Mouse (Mus musculus) liver, embryonic 14.5 days (tissue): ENCODE results near the gene Hspb2. TPM values are rescaled to one million over a fixed set of nuclear protein-coding genes. Genes with fewer than 3 reads are reported as not detected.

Experiments
- ATAC-seq: fragments of 200-750 bp; cut with Nextera tagmentation; 2 replicates; pipeline ENCODE4 v1.8.0; 2017; ENCODE audit warnings: moderate number of reproducible peaks, mild to moderate bottlenecking, moderate library complexity; ENCODE audit not compliant: insufficient read depth
- DNase-seq, 3 experiments: peaks; one replicate each; pipeline ENCODE4 v3.0.0-alpha.2; 2012 to 2013; ENCODE audit warnings: low read depth in 3 of 3, low spot score in 3 of 3
- H3K27ac ChIP-seq: fragments of 300-500 bp; sonication (generic); 2 replicates; pipeline ENCODE4 v1.5.1; 2014; ENCODE audit warnings: moderate library complexity, mild to moderate bottlenecking, control low read depth, inconsistent platforms
- H3K27me3 ChIP-seq: fragments of 300-500 bp; sonication (generic); 2 replicates; pipeline ENCODE4 v1.6.1; 2014; ENCODE audit warnings: mild to moderate bottlenecking, low read length, moderate library complexity; ENCODE audit not compliant: control insufficient read depth, insufficient read depth
- H3K36me3 ChIP-seq: fragments of 300-500 bp; sonication (generic); replicated peaks from 2 replicates; pipeline ENCODE4 v1.6.1; 2014; ENCODE audit warnings: low read depth; ENCODE audit not compliant: control insufficient read depth, insufficient read depth
- H3K4me1 ChIP-seq, 2 experiments: fragments of 200-500 bp in 1 of 2; fragments of 300-500 bp in 1 of 2; sonication (generic) in 1 of 2; replicated peaks; 2 replicates each; pipeline ENCODE4 v1.6.1; 2012 to 2014; ENCODE audit warnings: antibody characterized with exemption in 1 of 2, inconsistent platforms in 1 of 2, low read length in 1 of 2; ENCODE audit not compliant: control insufficient read depth in 2 of 2, insufficient read depth in 2 of 2
- H3K4me2 ChIP-seq: fragments of 300-500 bp; sonication (generic); 2 replicates; pipeline ENCODE4 v1.6.1; 2014; ENCODE audit warnings: low read depth, mild to moderate bottlenecking, control low read depth, moderate library complexity
- H3K4me3 ChIP-seq, 2 experiments: fragments of 200-500 bp in 1 of 2; fragments of 300-500 bp in 1 of 2; sonication (generic) in 1 of 2; 2 replicates each; pipeline ENCODE4 v1.5.1; 2012 to 2014; ENCODE audit warnings: low read depth in 2 of 2, low read length in 2 of 2, mild to moderate bottlenecking in 2 of 2, control low read depth in 1 of 2, inconsistent platforms in 1 of 2, moderate library complexity in 1 of 2; ENCODE audit not compliant: insufficient read depth in 1 of 2
- H3K9ac ChIP-seq: fragments of 300-500 bp; sonication (generic); replicated peaks from 2 replicates; pipeline ENCODE4 v1.6.1; 2014; ENCODE audit warnings: mild to moderate bottlenecking, control low read depth, moderate library complexity
- H3K9me3 ChIP-seq: fragments of 300-500 bp; sonication (generic); 2 replicates; pipeline ENCODE4 v1.6.1; 2016; ENCODE audit warnings: low read length, mixed read lengths; ENCODE audit not compliant: control insufficient read depth
- CTCF ChIP-seq: IDR thresholded peaks from 2 replicates; pipeline ENCODE4 v1.5.1; 2016; ENCODE audit warnings: antibody characterized with exemption, low read depth, control low read depth
- EP300 ChIP-seq: IDR thresholded peaks from 2 replicates; pipeline ENCODE4 v1.6.1; 2016; ENCODE audit warnings: antibody characterized with exemption, low read depth
- WGBS: fragments of 180-500 bp; shearing (Covaris S2); extraction: QIAGEN DNeasy Blood & Tissue Kit; methylation state at CpG from one replicate; pipeline ENCODE4 v1.1.7; 2014; ENCODE audit not compliant: insufficient replicate concordance; 5-methylcytosine and 5-hydroxymethylcytosine counted together
- polyA plus RNA-seq, 2 experiments: library from polyadenylated mRNA; depleted of rRNA in 1 of 2; stranded (reverse) in 1 of 2; unstranded in 1 of 2; fragments of >200 nt; fragmentation: Nextera tagmentation in 1 of 2; extraction: Ambion mirVana in 1 of 2; gene quantifications; 2 replicates each; pipeline versions ENCODE4 v1.2.1 to v1.2.3; 2012 to 2014

Hspb2 gene
- polyA plus RNA-seq (2012; rRNA removed) (0.20 and 0.35 TPM in 2 replicates), polyA plus RNA-seq (2014; fragmentation: Nextera tagmentation; extraction: Ambion mirVana) (not detected in 2 replicates)

DNA sequence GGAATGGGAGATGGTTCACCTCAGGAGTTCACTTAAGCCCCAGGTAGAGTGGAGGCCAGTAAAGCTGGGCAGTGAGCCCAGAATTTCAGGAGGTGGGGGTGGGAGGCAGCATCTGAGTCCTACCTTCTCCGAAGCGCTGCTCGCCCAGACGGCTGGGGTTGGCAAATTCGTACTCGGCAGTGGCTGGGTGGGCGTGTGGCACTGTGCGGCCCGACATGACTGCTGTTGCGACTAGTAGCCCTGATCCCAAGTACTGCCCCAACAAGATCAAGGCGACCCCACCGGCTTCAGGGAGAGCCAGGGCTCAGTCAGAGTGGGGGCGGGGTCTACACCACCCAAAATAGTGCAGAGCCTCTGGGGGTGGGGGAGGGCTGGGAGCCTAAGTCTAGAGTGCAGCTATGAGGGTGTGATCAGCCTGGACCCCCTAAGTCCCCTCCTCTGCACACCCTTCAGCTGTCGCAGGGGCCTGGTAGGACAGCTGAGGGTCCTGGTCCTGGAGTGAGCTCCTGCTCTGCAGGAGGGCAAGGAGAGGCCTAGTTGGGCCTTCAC is at the start of gene Hspb2:
Gene Hspb2 (minus strand): TSS at position 301 of the 549 bp plus-strand sequence.
- ATAC-seq (no peak), DNase-seq (no peak)
- no peaks in the 10 kb centered on the region for H3K9me3 ChIP-seq
- H3K27me3 ChIP-seq = no peaks in the 10 kb centered on the region
- no peak within 1 kb of the TSS for H3K4me3 ChIP-seq
- H3K27ac ChIP-seq = no peak within 1 kb of the TSS
- no peak within 1 kb of the TSS for H3K4me2 ChIP-seq
- WGBS = 71% methylated on average over 14 of the region's 14 CpGs
- H3K9ac ChIP-seq = no peak within 1 kb of the TSS
- no peak for TF ChIP-seq CTCF
- H3K4me1 ChIP-seq = no peaks in the 10 kb centered on the region
- H3K36me3 ChIP-seq = no peaks in the 10 kb centered on the region

GRCm38 (mm10) chr9:50800985-50801384 is 48.8 kb upstream of the Hspb2 start:
- H3K4me1 ChIP-seq = peaks cover 33% of the 10 kb centered on the region in 2 experiments
- ATAC-seq (no peak), DNase-seq (peak; percentile 71 to 77 (median 76))
- H3K9me3 ChIP-seq = no peaks in the 10 kb centered on the region
- WGBS = 45% methylated on average over 2 of the region's 2 CpGs
- no peak overlapping the region for H3K9ac ChIP-seq
- TF ChIP-seq CTCF (peak; percentile 94), EP300 (peak; percentile 47)
- peak overlapping the region; percentile 53; the same call in 1 of the 2 replicates for H3K27ac ChIP-seq
- H3K27me3 ChIP-seq = no peaks in the 10 kb centered on the region
- peaks cover 6% of the 10 kb centered on the region for H3K36me3 ChIP-seq
- no peak overlapping the region for H3K4me2 ChIP-seq
- no peak overlapping the region for H3K4me3 ChIP-seq

GRCm38 (mm10) chr9:50798368-50798767 is 46.2 kb upstream of the Hspb2 start:
- Histone ChIP-seq H3K27ac (no peak overlapping the region), H3K27me3 (no peaks in the 10 kb centered on the region), H3K9ac (no peak overlapping the region), H3K4me1 (peaks cover 17 to 18% of the 10 kb centered on the region in 2 experiments), H3K36me3 (no peaks in the 10 kb centered on the region; the same call in none of the 2 replicates), H3K9me3 (no peaks in the 10 kb centered on the region), H3K4me3 (no peak overlapping the region), H3K4me2 (no peak overlapping the region)
- DNase-seq (no peak), ATAC-seq (no peak)
- TF ChIP-seq CTCF = no peak
- no peak for TF ChIP-seq EP300
- 70% methylated on average over 5 of the region's 5 CpGs for WGBS

DNA sequence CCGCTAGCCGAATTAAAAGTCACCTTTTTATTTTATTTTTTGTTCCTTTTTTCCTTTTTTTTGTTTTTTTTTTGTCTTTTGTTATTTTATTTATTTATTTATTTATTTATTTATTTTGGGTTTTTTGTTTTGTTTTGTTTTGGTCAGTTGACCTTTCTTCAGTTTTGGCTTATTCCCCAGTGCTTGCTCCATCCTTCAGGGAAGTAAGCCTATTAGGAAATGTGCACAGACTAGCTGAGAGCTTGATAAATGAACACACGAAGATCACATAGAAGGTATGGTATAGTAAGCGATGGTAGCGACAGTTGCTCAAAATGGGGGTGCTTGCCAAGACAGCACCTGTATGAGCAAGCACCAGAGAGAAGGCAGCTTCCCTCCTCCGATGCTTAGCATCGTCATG is 45.5 kb upstream of the Hspb2 start:
- Histone ChIP-seq H3K4me2 (no peak overlapping the region), H3K27me3 (no peaks in the 10 kb centered on the region), H3K9ac (no peak overlapping the region), H3K9me3 (no peaks in the 10 kb centered on the region), H3K4me3 (no peak overlapping the region), H3K4me1 (peaks cover 11% of the 10 kb centered on the region in 2 experiments), H3K27ac (no peak overlapping the region), H3K36me3 (no peaks in the 10 kb centered on the region; the same call in none of the 2 replicates)
- 85% methylated on average over 7 of the region's 7 CpGs for WGBS
- no peak for TF ChIP-seq CTCF
- no peak for TF ChIP-seq EP300
- ATAC-seq (no peak), DNase-seq (no peak)

DNA sequence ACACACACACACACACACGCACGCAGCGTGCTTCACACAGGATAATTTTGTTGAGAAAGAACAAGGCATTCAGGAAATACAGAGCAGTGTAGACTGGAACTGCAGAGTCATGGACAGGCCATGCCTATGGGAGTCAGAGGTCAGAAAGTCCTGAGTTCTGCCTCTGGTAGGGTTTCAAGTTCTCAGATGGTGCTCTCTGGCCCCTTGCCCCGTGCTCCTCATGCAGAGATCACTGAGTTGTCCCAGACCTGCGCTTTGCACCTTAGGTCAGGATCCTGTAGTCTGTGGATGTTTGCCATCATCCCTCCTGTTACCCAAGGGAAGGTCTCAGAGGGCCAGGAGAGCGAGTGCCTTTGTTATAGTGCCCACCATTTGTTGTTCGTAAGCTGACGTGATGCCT is 44.6 kb upstream of the Hspb2 start:
- WGBS = 80% methylated on average over 8 of the region's 8 CpGs
- TF ChIP-seq EP300 (no peak), CTCF (no peak)
- H3K9me3 ChIP-seq = no peaks in the 10 kb centered on the region
- no peaks in the 10 kb centered on the region for H3K27me3 ChIP-seq
- H3K4me1 ChIP-seq = peaks cover 3 to 4% of the 10 kb centered on the region in 2 experiments; a peak in 2 of 4 replicates
- no peak overlapping the region for H3K4me2 ChIP-seq
- no peak overlapping the region for H3K4me3 ChIP-seq
- H3K36me3 ChIP-seq = no peaks in the 10 kb centered on the region; the same call in 1 of the 2 replicates
- no peak overlapping the region for H3K9ac ChIP-seq
- DNase-seq (no peak), ATAC-seq (no peak)
- H3K27ac ChIP-seq = no peak overlapping the region
